Mouse (Mus musculus): ENCODE data around the gene Ppp1r32.

- TF ChIP-seq POLR2A (IDR thresholded peaks at IDR 0.05; ENCODE audit: low read depth, low read length) (no peak), CTCF (IDR thresholded peaks at IDR 0.05; ENCODE audit: borderline replicate concordance, insufficient read depth, low read length) (no peak)
Observed at GRCm38 (mm10) chr19:10427431-10427830, 55.3 kb downstream of the Ppp1r32 start.
